Comparison of ENCODE assay signal across 27 mouse cellular contexts in genomic region chr3:147211127-147211940, GRCm38 (mm10).
A peak's percentile ranks its signal among the peaks of the same experiment; 100 is the strongest.
DNase-seq lines count a peak whose midpoint lies in the region; ATAC-seq lines count a peak whose summit lies in the region.
"Had no signal": no experiment of that assay in that cellular context is flagged by ENCODE, and none has a peak within 500 bp of the region (broad histone marks: within the 10 kb centered on the region; RNA-seq: fewer than 3 reads in every experiment).

No protein-coding gene starts in this region.

- H3K4me3 ChIP-seq in hindbrain, embryonic 10.5 days, result no peak overlapping the region
- H3K4me3 ChIP-seq in hindbrain, embryonic 16.5 days (ENCODE audit: low read length), result no peak overlapping the region
- H3K4me3 ChIP-seq in embryonic facial prominence, embryonic 12.5 days, result no peak overlapping the region
- H3K4me3 ChIP-seq in limb, embryonic 15.5 days, result no peak overlapping the region
- no peak overlapping the region for H3K4me3 ChIP-seq in kidney, embryonic 16.5 days (ENCODE audit: low read length)
- H3K4me3 ChIP-seq: erythroblast, embryonic 14.5 days; heart, adult 2 months; heart, embryonic 12.5 days; hindbrain, embryonic 12.5 days; liver, embryonic 15.5 days; lung, embryonic 15.5 days; midbrain, embryonic 10.5 days; myocyte; neural tube, embryonic 12.5 days had no signal

- H3K9me3 ChIP-seq in hindbrain, embryonic 10.5 days, result no peaks in the 10 kb centered on the region
- H3K9me3 ChIP-seq in hindbrain, embryonic 16.5 days (ENCODE audit: control insufficient read depth, low read length), result 0 out of 2 replicates have a peak, but pooled peaks cover 2% of the 10 kb centered on the region
- no peaks in the 10 kb centered on the region for H3K9me3 ChIP-seq in embryonic facial prominence, embryonic 12.5 days
- H3K9me3 ChIP-seq in limb, embryonic 15.5 days, result no peaks in the 10 kb centered on the region
- no peaks in the 10 kb centered on the region for H3K9me3 ChIP-seq in kidney, embryonic 16.5 days (ENCODE audit: low read length)
- H3K9me3 ChIP-seq: heart, embryonic 12.5 days; hindbrain, embryonic 12.5 days; liver, embryonic 15.5 days; lung, embryonic 15.5 days; midbrain, embryonic 10.5 days; neural tube, embryonic 12.5 days had no signal

- H3K27me3 ChIP-seq in hindbrain, embryonic 10.5 days (ENCODE audit: insufficient read depth, poor library complexity, severe bottlenecking), result no peaks in the 10 kb centered on the region
- H3K27me3 ChIP-seq in hindbrain, embryonic 16.5 days (replicated peaks; ENCODE audit: control insufficient read depth, insufficient read depth, low read length), result no peaks in the 10 kb centered on the region
- no peaks in the 10 kb centered on the region for H3K27me3 ChIP-seq in embryonic facial prominence, embryonic 12.5 days
- H3K27me3 ChIP-seq in limb, embryonic 15.5 days, result no peaks in the 10 kb centered on the region
- no peaks in the 10 kb centered on the region for H3K27me3 ChIP-seq in kidney, embryonic 16.5 days (ENCODE audit: insufficient read depth, low read length)
- H3K27me3 ChIP-seq: heart, embryonic 12.5 days; hindbrain, embryonic 12.5 days; liver, embryonic 15.5 days; lung, embryonic 15.5 days; neural tube, embryonic 12.5 days had no signal

- no peak overlapping the region for H3K9ac ChIP-seq in hindbrain, embryonic 16.5 days (ENCODE audit: low read depth, low read length)
- H3K9ac ChIP-seq in embryonic facial prominence, embryonic 12.5 days, result no peak overlapping the region
- no peak overlapping the region for H3K9ac ChIP-seq in limb, embryonic 15.5 days
- no peak overlapping the region for H3K9ac ChIP-seq in kidney, embryonic 16.5 days (replicated peaks; ENCODE audit: low read length)
- H3K9ac ChIP-seq: heart, embryonic 12.5 days; hindbrain, embryonic 12.5 days; liver, embryonic 15.5 days; lung, embryonic 15.5 days; neural tube, embryonic 12.5 days had no signal

- peak; percentile 6 for DNase-seq in hindbrain, embryonic 10.5 days (ENCODE audit: low spot score)
- peak; percentile 87 for DNase-seq in Muller cell, postnatal 12 days (ENCODE audit: inconsistent ontology term)
- DNase-seq: adrenal gland, adult 8-10 months; B cell, adult 2 months; cerebellum, adult 11 months; cerebellum, adult 9-10 months; cerebellum, postnatal 36 days; heart, adult 2 months; heart, postnatal 10 days; kidney, adult 11 months; liver; right cerebral cortex, postnatal 14 days; thymus, postnatal 4 days had no signal

- ATAC-seq in hindbrain, embryonic 16.5 days, result no peak
- ATAC-seq in embryonic facial prominence, embryonic 12.5 days (ENCODE audit: insufficient number of reproducible peaks, insufficient read depth, low FRiP score, low TSS enrichment), result no peak
- ATAC-seq in limb, embryonic 15.5 days (ENCODE audit: insufficient number of reproducible peaks, low FRiP score, low TSS enrichment, low read depth), result no peak
- no peak for ATAC-seq in kidney, embryonic 16.5 days (ENCODE audit: low FRiP score, low TSS enrichment)
- no peak for ATAC-seq in inflammation-experienced regulatory T-cells, adult 6 months
- ATAC-seq: forebrain, embryonic 16.5 days had no signal

- no peak overlapping the region for H3K4me2 ChIP-seq in hindbrain, embryonic 16.5 days (ENCODE audit: low read length)
- H3K4me2 ChIP-seq in embryonic facial prominence, embryonic 12.5 days (replicated peaks), result no peak overlapping the region
- H3K4me2 ChIP-seq in limb, embryonic 15.5 days, result no peak overlapping the region
- H3K4me2 ChIP-seq in kidney, embryonic 16.5 days (replicated peaks; ENCODE audit: low read depth, low read length), result no peak overlapping the region
- H3K4me2 ChIP-seq: heart, embryonic 12.5 days; hindbrain, embryonic 12.5 days; liver, embryonic 15.5 days; lung, embryonic 15.5 days; neural tube, embryonic 12.5 days had no signal

- no peaks in the 10 kb centered on the region for H3K36me3 ChIP-seq in hindbrain, embryonic 10.5 days
- H3K36me3 ChIP-seq in hindbrain, embryonic 16.5 days (ENCODE audit: control insufficient read depth, insufficient read depth, low read length), result no peaks in the 10 kb centered on the region
- H3K36me3 ChIP-seq in embryonic facial prominence, embryonic 12.5 days, result no peaks in the 10 kb centered on the region
- H3K36me3 ChIP-seq in limb, embryonic 15.5 days, result no peaks in the 10 kb centered on the region
- no peaks in the 10 kb centered on the region for H3K36me3 ChIP-seq in kidney, embryonic 16.5 days (ENCODE audit: insufficient read depth, low read length)
- H3K36me3 ChIP-seq: heart, embryonic 12.5 days; hindbrain, embryonic 12.5 days; liver, embryonic 15.5 days; lung, embryonic 15.5 days; midbrain, embryonic 10.5 days; neural tube, embryonic 12.5 days had no signal

- WGBS in hindbrain, embryonic 10.5 days, result 54% methylated on average over 5 of the region's 5 CpGs
- 45% methylated on average over 5 of the region's 5 CpGs for WGBS in hindbrain, embryonic 16.5 days
- WGBS in embryonic facial prominence, embryonic 12.5 days, result 46% methylated on average over 5 of the region's 5 CpGs
- WGBS in limb, embryonic 15.5 days, result 48% methylated on average over 5 of the region's 5 CpGs
- WGBS in kidney, embryonic 16.5 days, result 74% methylated on average over 5 of the region's 5 CpGs

- H3K4me1 ChIP-seq in hindbrain, embryonic 10.5 days (replicated peaks), result peaks cover 13% of the 10 kb centered on the region
- H3K4me1 ChIP-seq in hindbrain, embryonic 16.5 days (ENCODE audit: control insufficient read depth, insufficient read depth, low read depth, low read length), result no peaks in the 10 kb centered on the region
- 0 out of 2 replicates have a peak, but pooled peaks cover 4% of the 10 kb centered on the region for H3K4me1 ChIP-seq in embryonic facial prominence, embryonic 12.5 days
- no peaks in the 10 kb centered on the region; the same call in 1 of the 2 replicates for H3K4me1 ChIP-seq in limb, embryonic 15.5 days
- no peaks in the 10 kb centered on the region for H3K4me1 ChIP-seq in kidney, embryonic 16.5 days (ENCODE audit: insufficient read depth, low read length)
- H3K4me1 ChIP-seq: liver, embryonic 15.5 days; lung, embryonic 15.5 days; neural tube, embryonic 12.5 days had no signal

- H3K27ac ChIP-seq in hindbrain, embryonic 10.5 days, result peak overlapping the region; percentile 40; the same call in 1 of the 2 replicates
- no peak overlapping the region for H3K27ac ChIP-seq in hindbrain, embryonic 16.5 days (ENCODE audit: low read depth, low read length)
- H3K27ac ChIP-seq in embryonic facial prominence, embryonic 12.5 days, result 0 out of 2 replicates have a peak overlapping the region, but pooled peaks have one; percentile 17
- H3K27ac ChIP-seq in limb, embryonic 15.5 days, result peak overlapping the region; percentile 43
- no peak overlapping the region for H3K27ac ChIP-seq in kidney, embryonic 16.5 days (ENCODE audit: low read length)
- H3K27ac ChIP-seq: heart, adult 2 months; hindbrain, embryonic 12.5 days; liver, embryonic 15.5 days; lung, embryonic 15.5 days; midbrain, embryonic 10.5 days; neural tube, embryonic 12.5 days had no signal

Comparison
In these comparisons a context has a peak if more than half of its experiments do, and no peak if none do; other contexts are left out.
1. H3K27ac ChIP-seq: peak in hindbrain, embryonic 10.5 days (single experiment), embryonic facial prominence, embryonic 12.5 days (single experiment) and limb, embryonic 15.5 days (single experiment); none in hindbrain, embryonic 16.5 days (single experiment) and kidney, embryonic 16.5 days (single experiment).